Mouse (Mus musculus) neural tube, embryonic 13.5 days (tissue): ENCODE data around the gene Drd2. TPM values are rescaled to one million over a fixed set of nuclear protein-coding genes. Genes with fewer than 3 reads are reported as not detected.

Experiments
- ATAC-seq: fragments of 200-750 bp; cut with Nextera tagmentation; 2 replicates; pipeline ENCODE4 v1.8.0; 2017; ENCODE audit warnings: low read depth, mild to moderate bottlenecking, moderate TSS enrichment, moderate library complexity
- H3K27ac ChIP-seq: fragments of 300-500 bp; sonication (generic); replicated peaks from 2 replicates; pipeline ENCODE4 v1.5.1; 2015; ENCODE audit warnings: moderate library complexity, mild to moderate bottlenecking, inconsistent platforms
- H3K27me3 ChIP-seq: fragments of 300-500 bp; sonication (generic); 2 replicates; pipeline ENCODE4 v1.6.1; 2015; ENCODE audit warnings: mild to moderate bottlenecking, inconsistent platforms
- H3K36me3 ChIP-seq: fragments of 300-500 bp; sonication (generic); 2 replicates; pipeline ENCODE4 v1.6.1; 2015; ENCODE audit warnings: mild to moderate bottlenecking, inconsistent platforms
- H3K4me1 ChIP-seq: fragments of 300-500 bp; sonication (generic); replicated peaks from 2 replicates; pipeline ENCODE4 v1.6.1; 2015; ENCODE audit warnings: inconsistent platforms
- H3K4me2 ChIP-seq: fragments of 300-500 bp; sonication (generic); 2 replicates; pipeline ENCODE4 v1.6.1; 2015; ENCODE audit warnings: inconsistent platforms, mild to moderate bottlenecking, moderate library complexity
- H3K4me3 ChIP-seq: fragments of 300-500 bp; sonication (generic); 2 replicates; pipeline ENCODE4 v1.5.1; 2015; ENCODE audit warnings: mild to moderate bottlenecking, inconsistent platforms
- H3K9ac ChIP-seq: fragments of 300-500 bp; sonication (generic); 2 replicates; pipeline ENCODE4 v1.6.1; 2015; ENCODE audit warnings: moderate library complexity, mild to moderate bottlenecking, inconsistent platforms
- H3K9me3 ChIP-seq: fragments of 300-500 bp; sonication (generic); 2 replicates; pipeline ENCODE4 v1.6.1; 2016; ENCODE audit warnings: inconsistent platforms
- WGBS: fragments of 180-500 bp; shearing (Covaris S2); methylation state at CpG from one replicate; pipeline ENCODE4 v1.1.7; 2015; 5-methylcytosine and 5-hydroxymethylcytosine counted together
- polyA plus RNA-seq: library from polyadenylated mRNA; unstranded; fragments of >200 nt; fragmentation: Nextera tagmentation; extraction: Ambion mirVana; gene quantifications from 2 replicates; pipeline ENCODE4 v1.2.1, GENCODE M21; 2015

Drd2 gene
- 3.0 and 3.3 TPM in 2 replicates for polyA plus RNA-seq

DNA sequence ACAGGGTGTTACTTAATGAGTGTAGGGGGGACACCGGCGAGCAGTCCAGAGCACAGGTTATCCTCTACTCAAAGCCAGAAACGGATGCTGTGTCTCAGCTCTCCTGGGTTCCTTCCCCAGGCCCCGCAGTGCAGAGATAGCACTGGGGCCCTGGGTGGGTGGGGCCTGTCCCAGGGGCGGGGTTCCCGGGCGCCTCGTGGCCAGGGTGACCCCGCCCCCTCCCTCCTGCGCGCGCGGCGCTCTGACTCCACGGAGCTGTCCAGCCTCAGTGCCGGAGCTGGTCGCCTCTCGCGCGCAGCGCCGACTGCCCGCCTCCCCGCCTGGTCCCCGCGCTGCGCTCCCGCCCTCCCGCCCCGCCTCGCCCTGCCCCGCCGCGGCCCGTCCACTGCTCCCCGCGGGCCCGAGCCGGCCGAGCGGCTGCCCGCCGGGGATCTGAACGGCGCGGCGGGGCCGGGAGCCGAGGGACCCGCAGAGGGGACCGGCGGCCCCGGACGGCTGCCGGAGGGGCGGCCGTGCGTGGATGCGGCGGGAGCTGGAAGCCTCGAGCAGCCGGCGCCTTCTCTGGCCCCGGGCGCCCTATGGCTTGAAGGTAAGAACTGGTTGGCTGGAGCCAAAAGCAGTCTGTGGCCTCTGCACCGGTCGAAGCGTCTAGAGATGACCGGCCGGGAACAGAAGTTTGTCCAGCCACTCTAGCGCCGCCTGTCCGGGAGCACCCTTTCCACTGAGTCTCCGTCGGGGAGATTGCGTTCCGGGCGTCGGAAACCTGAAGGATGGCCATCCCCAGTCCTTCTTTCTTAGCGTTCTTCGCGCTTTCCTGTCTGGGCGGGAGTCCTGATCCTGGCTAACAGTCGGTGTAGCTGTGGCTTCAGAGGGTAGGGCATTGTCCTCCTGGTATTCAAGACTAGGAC lies at the start of gene Drd2:
TSS of gene Drd2 (plus strand) at position 492 of the 908 bp plus-strand sequence.
- Histone ChIP-seq H3K27ac (no peak within 1 kb of the TSS), H3K4me2 (peak within 1 kb of the TSS; percentile 85), H3K36me3 (no peaks in the 10 kb centered on the region), H3K4me3 (peak within 1 kb of the TSS; percentile 52), H3K4me1 (peaks cover 27% of the 10 kb centered on the region), H3K9me3 (no peaks in the 10 kb centered on the region), H3K9ac (peak within 1 kb of the TSS; percentile 74), H3K27me3 (peaks cover 67% of the 10 kb centered on the region)
- peak; percentile 90 for ATAC-seq
- WGBS = 1% methylated on average over 78 of the region's 84 CpGs

DNA sequence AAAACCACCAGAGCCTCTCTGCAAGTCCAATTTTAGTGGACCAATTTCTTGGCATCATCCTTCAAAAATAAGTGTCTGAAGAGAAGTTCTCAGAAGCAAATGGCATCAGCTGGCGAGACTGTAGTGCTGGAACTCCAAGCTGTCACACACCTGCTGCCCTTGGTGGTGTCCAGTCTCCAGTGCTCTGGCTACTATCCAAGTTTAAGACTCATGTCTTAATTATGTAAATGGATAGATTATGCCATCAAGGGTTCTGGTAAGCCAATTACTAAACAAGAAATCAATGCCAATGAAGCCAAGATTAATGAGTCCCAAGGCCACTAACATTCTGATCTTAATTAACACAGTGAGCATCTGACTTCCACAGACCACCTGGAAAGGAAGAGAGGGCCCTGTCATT lies 45.3 kb upstream of the Drd2 start:
- no peaks in the 10 kb centered on the region for H3K4me1 ChIP-seq
- ATAC-seq = no peak; the same call in 1 of the 2 replicates
- H3K9ac ChIP-seq = no peak overlapping the region
- no peaks in the 10 kb centered on the region for H3K9me3 ChIP-seq
- 49% methylated on average over 1 of the region's 1 CpGs for WGBS
- H3K4me3 ChIP-seq = no peak overlapping the region
- H3K27me3 ChIP-seq = no peaks in the 10 kb centered on the region
- no peak overlapping the region for H3K27ac ChIP-seq
- H3K4me2 ChIP-seq = no peak overlapping the region
- H3K36me3 ChIP-seq = no peaks in the 10 kb centered on the region

DNA sequence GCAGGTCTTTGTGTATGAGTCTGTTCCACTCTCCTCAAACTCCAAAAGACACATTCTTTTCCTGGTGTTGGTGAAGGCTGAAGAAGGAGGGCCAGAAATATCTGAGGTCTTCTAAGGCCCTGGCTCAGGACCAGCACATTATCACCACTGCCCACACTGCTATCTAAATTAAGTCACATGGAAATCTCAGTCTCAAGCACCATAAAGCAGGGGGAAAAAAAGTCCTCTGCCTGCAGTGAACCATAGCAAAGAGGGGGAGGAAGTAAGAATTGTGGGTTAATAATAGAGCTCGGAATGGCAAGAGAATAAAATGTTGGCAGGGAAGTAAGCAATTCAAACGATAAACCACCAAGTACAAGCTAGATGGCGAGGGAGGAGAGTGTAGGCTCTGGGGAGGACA lies 32.9 kb upstream of the Drd2 start:
- Histone ChIP-seq H3K4me1 (no peaks in the 10 kb centered on the region), H3K27ac (no peak overlapping the region), H3K4me3 (no peak overlapping the region), H3K27me3 (no peaks in the 10 kb centered on the region), H3K9ac (no peak overlapping the region), H3K36me3 (no peaks in the 10 kb centered on the region), H3K4me2 (no peak overlapping the region), H3K9me3 (no peaks in the 10 kb centered on the region)
- 74% methylated on average over 3 of the region's 3 CpGs for WGBS
- no peak for ATAC-seq

DNA sequence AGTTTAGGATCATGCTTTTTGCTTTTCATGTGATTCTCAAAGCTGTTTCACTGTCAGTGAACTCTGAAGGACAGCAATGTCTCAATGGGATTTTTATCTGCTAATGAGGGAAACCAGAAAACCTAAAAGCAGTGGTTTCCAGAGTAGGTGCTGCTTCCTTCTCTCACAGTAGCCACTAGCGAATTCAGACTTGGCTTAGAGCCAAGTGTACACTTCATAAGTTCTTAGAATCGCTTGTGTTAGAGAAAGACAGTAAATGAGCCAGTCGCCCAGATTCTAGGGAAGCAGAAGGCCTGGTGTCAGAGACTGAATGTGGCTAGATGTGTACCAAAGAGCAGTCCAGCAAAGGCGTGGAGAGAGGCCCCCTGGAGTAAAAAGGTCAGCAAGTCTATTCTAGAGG lies 29.6 kb upstream of the Drd2 start:
- no peaks in the 10 kb centered on the region for H3K27me3 ChIP-seq
- H3K4me1 ChIP-seq = no peaks in the 10 kb centered on the region
- no peaks in the 10 kb centered on the region for H3K9me3 ChIP-seq
- H3K27ac ChIP-seq = no peak overlapping the region
- H3K4me2 ChIP-seq = no peak overlapping the region
- no peak for ATAC-seq
- H3K36me3 ChIP-seq = no peaks in the 10 kb centered on the region
- 57% methylated on average over 4 of the region's 4 CpGs for WGBS
- H3K4me3 ChIP-seq = no peak overlapping the region
- no peak overlapping the region for H3K9ac ChIP-seq

GRCm38 (mm10) chr9:49318638-49319037 lies 21.8 kb upstream of the Drd2 start:
- H3K36me3 ChIP-seq = no peaks in the 10 kb centered on the region
- no peaks in the 10 kb centered on the region for H3K27me3 ChIP-seq
- no peak overlapping the region for H3K27ac ChIP-seq
- no peak overlapping the region for H3K4me2 ChIP-seq
- no peaks in the 10 kb centered on the region for H3K4me1 ChIP-seq
- H3K9me3 ChIP-seq = no peaks in the 10 kb centered on the region
- ATAC-seq = no peak
- no peak overlapping the region for H3K4me3 ChIP-seq
- H3K9ac ChIP-seq = no peak overlapping the region

GRCm38 (mm10) chr9:49341044-49341365 lies 578 bp downstream of the Drd2 start:
- H3K9me3 ChIP-seq = no peaks in the 10 kb centered on the region
- no peak overlapping the region for H3K27ac ChIP-seq
- peak overlapping the region; percentile 85 for H3K4me2 ChIP-seq
- no peak for ATAC-seq
- H3K9ac ChIP-seq = 0 out of 2 replicates have a peak overlapping the region, but pooled peaks have one; percentile 74
- peaks cover 27% of the 10 kb centered on the region for H3K4me1 ChIP-seq
- H3K27me3 ChIP-seq = peaks cover 67% of the 10 kb centered on the region
- WGBS = 1% methylated on average over 10 of the region's 10 CpGs
- H3K36me3 ChIP-seq = no peaks in the 10 kb centered on the region
- peak overlapping the region; percentile 52 for H3K4me3 ChIP-seq

DNA sequence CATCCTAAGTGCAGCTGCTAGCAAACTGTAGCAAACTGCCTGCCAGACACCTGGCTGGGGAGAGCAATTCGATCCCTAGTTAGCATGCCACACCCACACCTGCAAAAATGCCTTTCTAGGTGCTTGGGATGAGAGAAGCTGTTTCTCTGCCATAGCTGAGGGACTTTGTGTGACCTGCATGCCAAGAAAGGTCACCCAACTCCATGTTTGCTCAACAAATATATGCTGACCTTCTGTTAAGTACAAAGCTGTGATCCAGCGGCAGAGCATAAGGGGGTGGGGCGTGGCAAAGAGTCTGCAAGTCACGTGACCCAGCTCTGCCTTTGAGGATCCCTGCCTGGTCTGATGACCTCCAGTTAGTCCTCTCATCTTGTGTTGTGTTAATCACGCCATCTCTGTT lies 25.3 kb downstream of the Drd2 start:
- H3K27me3 ChIP-seq = no peaks in the 10 kb centered on the region
- peaks cover under 1% of the 10 kb centered on the region; the same call in 1 of the 2 replicates for H3K4me1 ChIP-seq
- 16% methylated on average over 5 of the region's 5 CpGs for WGBS
- no peak for ATAC-seq
- H3K4me2 ChIP-seq = no peak overlapping the region
- H3K27ac ChIP-seq = no peak overlapping the region
- H3K9me3 ChIP-seq = no peaks in the 10 kb centered on the region
- no peak overlapping the region for H3K4me3 ChIP-seq
- H3K36me3 ChIP-seq = no peaks in the 10 kb centered on the region
- no peak overlapping the region for H3K9ac ChIP-seq

GRCm38 (mm10) chr9:49373946-49374345 lies 33.5 kb downstream of the Drd2 start:
- ATAC-seq = no peak
- Histone ChIP-seq H3K9me3 (no peaks in the 10 kb centered on the region), H3K4me3 (no peak overlapping the region), H3K27me3 (no peaks in the 10 kb centered on the region), H3K4me1 (no peaks in the 10 kb centered on the region), H3K36me3 (no peaks in the 10 kb centered on the region), H3K9ac (no peak overlapping the region), H3K27ac (no peak overlapping the region), H3K4me2 (no peak overlapping the region)
- 91% methylated on average over 2 of the region's 2 CpGs for WGBS

DNA sequence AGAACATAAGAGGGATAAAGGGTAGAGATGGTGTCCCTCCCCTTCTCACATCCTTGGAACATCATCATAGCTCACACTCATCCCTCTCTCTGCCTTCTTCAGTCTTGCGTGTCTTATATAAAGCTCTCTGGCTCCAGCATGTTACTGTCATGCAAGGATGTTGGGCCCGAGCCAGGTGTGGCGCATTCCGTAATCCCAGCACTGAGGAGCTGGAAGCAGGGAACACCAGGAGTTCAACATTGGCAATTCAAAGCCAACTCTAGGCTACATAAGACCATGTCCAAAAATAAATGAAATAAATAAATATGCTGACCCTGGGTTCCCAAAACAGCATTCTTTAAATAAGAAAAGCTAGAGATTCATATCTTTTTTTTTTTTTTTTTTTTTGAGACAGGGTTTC lies 39.5 kb downstream of the Drd2 start:
- peaks cover 6% of the 10 kb centered on the region; the same call in 1 of the 2 replicates for H3K4me1 ChIP-seq
- 91% methylated on average over 4 of the region's 4 CpGs for WGBS
- H3K27me3 ChIP-seq = no peaks in the 10 kb centered on the region
- no peak overlapping the region for H3K4me3 ChIP-seq
- no peak for ATAC-seq
- H3K9ac ChIP-seq = no peak overlapping the region
- no peaks in the 10 kb centered on the region for H3K36me3 ChIP-seq
- no peaks in the 10 kb centered on the region for H3K9me3 ChIP-seq
- H3K27ac ChIP-seq = no peak overlapping the region
- no peak overlapping the region for H3K4me2 ChIP-seq

GRCm38 (mm10) chr9:49384041-49384440 lies 43.6 kb downstream of the Drd2 start:
- no peaks in the 10 kb centered on the region for H3K36me3 ChIP-seq
- H3K27me3 ChIP-seq = no peaks in the 10 kb centered on the region
- H3K9ac ChIP-seq = no peak overlapping the region
- 0 out of 2 replicates have a peak overlapping the region, but pooled peaks have one; percentile 28 for H3K27ac ChIP-seq
- ATAC-seq = peak; percentile 61; the same call in 1 of the 2 replicates
- H3K4me2 ChIP-seq = no peak overlapping the region
- peaks cover 6% of the 10 kb centered on the region; the same call in 1 of the 2 replicates for H3K4me1 ChIP-seq
- H3K4me3 ChIP-seq = no peak overlapping the region
- WGBS = 26% methylated on average over 3 of the region's 3 CpGs
- no peaks in the 10 kb centered on the region for H3K9me3 ChIP-seq

- ATAC-seq = no peak
- Histone ChIP-seq H3K4me1 (peaks cover 6% of the 10 kb centered on the region; the same call in 1 of the 2 replicates), H3K36me3 (no peaks in the 10 kb centered on the region), H3K9me3 (no peaks in the 10 kb centered on the region), H3K27ac (no peak overlapping the region), H3K27me3 (no peaks in the 10 kb centered on the region), H3K9ac (no peak overlapping the region), H3K4me3 (no peak overlapping the region), H3K4me2 (no peak overlapping the region)
- WGBS = 93% methylated on average over 6 of the region's 6 CpGs
Measured at GRCm38 (mm10) chr9:49384855-49385254, 44.4 kb downstream of the Drd2 start.

DNA sequence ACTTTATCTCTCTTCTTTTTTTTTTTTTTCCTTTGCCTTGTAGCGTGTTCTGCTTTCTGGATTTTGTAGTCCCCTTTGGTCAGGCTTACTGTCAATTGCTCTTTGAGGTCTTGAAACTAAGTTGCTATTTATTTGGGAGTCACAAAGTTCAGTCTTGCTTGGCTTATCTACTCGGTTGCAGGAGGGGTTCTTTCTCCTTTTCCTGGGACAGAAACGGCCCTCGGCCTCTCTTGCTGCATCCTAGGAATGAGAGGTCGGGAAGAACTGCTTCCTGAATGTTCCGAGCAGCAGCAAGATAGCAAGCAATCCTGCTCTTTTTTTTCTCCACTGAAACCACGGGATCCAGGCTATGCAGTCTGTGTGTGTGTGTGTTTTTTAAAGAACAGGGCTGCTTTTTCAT lies 44.9 kb downstream of the Drd2 start:
- peaks cover 6% of the 10 kb centered on the region; the same call in 1 of the 2 replicates for H3K4me1 ChIP-seq
- ATAC-seq = no peak
- no peak overlapping the region for H3K9ac ChIP-seq
- no peak overlapping the region for H3K27ac ChIP-seq
- no peak overlapping the region for H3K4me2 ChIP-seq
- no peaks in the 10 kb centered on the region for H3K9me3 ChIP-seq
- no peaks in the 10 kb centered on the region for H3K36me3 ChIP-seq
- 68% methylated on average over 7 of the region's 7 CpGs for WGBS
- H3K4me3 ChIP-seq = no peak overlapping the region
- no peaks in the 10 kb centered on the region for H3K27me3 ChIP-seq
